Mouse (Mus musculus): ENCODE measurements around the gene Myh7b.

The Myh7b gene

GRCm38 (mm10) chr2:155610978-155611377 lies at the start of gene Myh7b:
TSS of gene Myh7b (plus strand) at chr2:155611212.
- DNase-seq (ENCODE audit: low spot score in 2 of 2) = no peak

DNA sequence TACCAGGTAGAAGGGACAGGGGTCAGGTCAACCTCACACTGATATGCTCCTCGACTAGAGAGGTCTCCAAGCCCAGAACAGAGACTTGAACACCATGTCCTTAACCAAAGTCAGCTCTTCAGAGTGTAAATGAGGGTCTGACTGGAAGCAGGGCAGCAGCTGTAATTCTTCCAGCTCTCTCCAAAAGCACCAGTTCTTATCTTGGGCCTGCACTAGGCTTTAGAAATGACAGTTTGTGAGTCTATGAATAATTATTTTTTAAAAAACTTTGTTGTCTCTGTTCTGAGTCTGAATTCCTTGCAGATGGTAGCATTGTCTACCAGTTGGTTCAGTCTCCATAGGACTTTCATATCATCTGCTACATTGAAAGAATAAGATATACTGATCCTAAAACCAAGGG lies 48.8 kb upstream of the Myh7b start:
- DNase-seq (ENCODE audit: low spot score in 2 of 2) = no peak

DNA sequence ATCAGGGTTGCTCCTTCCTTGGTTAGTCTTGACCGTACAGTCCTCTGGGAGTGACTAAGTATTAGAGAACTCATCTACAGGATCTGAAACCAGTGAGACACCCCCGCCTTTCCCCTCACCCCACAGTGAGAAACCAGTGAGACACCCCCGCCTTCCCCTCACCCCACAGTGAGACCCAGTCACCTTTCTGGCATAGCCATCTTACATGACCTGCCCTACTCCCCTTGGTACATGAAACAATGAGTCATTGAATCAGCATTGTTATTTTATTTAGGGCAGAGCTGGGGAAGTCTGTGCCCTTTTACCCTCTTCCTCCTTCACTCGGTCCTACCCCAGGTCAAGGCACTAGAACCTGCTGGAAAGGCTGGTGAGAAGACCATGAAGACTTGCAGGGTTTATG lies 48.1 kb upstream of the Myh7b start:
- no peak for DNase-seq (ENCODE audit: low spot score in 2 of 2)

DNA sequence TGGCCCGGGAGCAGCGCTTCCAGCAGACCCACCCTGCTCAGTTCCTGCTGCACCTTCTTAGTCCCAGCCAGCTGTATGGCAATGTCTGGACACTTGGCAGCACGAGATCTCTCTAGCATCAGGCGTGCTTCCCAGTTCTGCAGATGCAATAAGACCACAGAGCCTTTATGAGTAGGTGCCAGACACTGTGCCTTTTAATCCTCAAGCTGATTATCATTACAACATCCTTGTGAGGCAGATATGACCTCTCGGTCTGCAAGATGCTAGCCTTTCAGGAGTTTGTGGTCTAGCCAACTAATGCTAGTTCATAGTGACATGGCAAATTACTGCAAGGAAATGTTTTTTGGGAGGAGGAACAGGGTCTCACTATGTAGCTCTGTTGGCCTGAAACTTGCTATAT lies 43.3 kb upstream of the Myh7b start:
- no peak for DNase-seq (ENCODE audit: low spot score in 2 of 2)

DNA sequence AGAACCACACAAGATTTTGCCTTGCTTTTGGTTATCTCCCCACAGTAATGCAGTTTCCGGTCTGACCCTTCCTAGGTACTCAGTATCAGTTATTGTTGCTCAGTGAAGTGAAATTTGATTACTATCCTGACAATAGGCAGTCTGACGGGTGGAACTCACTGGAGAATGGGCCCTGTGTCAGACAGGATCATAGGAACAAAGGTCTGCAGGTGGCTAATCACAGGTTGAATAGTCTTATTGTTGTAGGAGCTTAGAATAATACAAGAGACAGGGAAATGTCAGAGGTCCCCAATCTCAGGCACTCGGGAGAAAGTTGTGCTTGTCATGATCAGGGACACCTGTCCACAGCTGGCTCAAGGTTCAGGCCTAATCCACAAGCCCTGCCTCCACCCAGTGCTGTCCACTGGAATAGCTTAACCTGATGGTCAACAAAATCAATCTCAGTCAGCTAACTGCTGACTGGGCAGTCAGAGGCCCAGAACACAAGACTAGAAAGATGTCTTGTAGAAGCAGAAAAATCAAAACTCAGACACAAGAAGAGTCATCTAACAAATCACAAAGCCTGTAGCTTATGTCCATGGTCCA lies 41.7 kb upstream of the Myh7b start:
- no peak for DNase-seq (ENCODE audit: low spot score in 2 of 2)

- no peak for DNase-seq (ENCODE audit: low spot score in 2 of 2)
Measured at GRCm38 (mm10) chr2:155573001-155573400, 38.0 kb upstream of the Myh7b start.

DNA sequence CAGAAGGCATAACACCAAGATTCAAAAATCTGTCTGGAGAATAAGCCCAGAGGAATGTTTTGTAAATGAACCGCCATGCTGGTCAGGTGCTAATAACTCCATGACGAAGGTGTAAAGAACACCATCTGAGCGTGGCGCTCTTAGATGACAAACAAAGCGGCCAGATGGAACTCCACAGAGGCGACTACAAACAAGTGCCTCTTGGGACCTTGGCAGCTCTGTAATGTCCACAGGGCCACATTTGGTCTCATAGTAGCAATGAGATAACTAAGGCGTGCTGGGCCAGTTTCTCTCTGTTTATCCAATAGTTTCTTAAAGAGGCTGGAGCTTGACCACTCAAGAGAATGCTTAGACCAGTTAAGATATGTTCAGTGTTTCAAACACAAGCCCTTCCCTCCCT lies 37.0 kb upstream of the Myh7b start:
- DNase-seq (ENCODE audit: low spot score in 2 of 2) = no peak

DNA sequence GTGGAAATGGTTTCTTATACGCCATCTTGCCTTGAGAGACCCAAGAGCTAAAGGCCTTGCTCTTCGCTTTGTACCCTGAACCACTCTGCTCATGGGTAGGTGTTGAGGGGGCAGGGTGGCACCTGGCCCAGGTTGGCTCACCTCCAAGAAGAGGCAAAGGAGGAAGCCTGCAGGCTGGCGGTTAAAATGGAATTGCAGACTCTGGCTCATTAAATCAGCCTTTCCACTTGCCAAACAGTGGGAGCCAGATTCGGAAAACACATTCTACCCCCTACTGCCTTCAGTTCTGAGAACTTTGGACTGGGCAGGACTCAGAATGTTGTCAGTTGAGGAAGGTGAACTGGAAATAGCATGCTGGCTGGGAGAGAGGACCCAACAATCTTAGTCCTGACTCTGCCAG lies 36.3 kb upstream of the Myh7b start:
- DNase-seq (ENCODE audit: low spot score in 2 of 2) = no peak

GRCm38 (mm10) chr2:155576656-155577055 lies 34.4 kb upstream of the Myh7b start:
- DNase-seq (ENCODE audit: low spot score in 2 of 2) = no peak

DNA sequence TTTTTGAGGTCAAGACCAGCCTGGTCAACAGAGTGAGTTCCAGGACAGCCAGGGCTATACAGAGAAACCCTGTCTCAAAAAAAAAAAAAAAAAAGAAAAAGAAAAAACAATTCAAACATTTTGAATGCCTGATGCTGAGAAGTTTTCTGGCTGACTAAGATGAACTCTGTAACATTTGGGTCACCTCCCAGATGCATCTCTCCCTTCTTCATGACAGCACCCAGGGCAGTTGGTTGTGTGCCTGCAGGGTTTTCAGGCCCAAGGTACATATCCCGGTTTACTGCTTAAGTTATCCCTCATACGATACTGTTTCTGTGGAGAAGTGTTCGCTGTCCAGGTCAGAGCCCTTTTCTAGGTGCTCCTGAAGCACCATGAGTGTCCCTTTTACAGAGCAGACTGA lies 30.7 kb upstream of the Myh7b start:
- DNase-seq (ENCODE audit: low spot score in 2 of 2) = no peak

DNA sequence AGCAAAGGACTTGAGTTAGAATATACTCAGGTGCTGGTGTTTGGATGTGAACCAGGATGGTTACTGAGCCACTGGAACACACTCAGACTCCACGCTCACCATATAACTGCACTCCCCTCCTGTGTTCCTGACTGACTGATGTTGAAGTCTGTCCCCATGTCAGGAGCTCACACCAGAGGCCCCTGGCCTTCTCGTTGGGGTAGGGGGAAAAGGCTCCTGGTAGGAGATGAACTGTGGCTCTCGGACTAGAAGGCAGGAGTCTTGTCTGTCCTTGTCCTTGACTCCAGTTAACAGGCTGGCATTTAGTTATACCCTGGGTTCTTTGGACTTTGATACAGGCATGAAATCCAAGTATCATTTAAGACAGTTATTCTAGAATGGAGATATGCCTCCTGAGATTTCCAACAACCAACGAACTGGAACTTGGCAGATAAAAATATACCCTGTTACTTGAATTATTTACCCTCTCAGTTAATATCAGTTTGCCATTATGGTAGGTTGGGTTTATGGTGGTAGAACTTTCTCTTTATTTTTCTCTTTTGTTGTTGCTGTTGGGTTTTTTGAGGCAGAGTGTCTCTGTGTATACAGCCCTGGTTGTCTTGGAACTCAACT lies 28.5 kb upstream of the Myh7b start:
- DNase-seq (ENCODE audit: low spot score in 2 of 2) = no peak

GRCm38 (mm10) chr2:155582996-155583395 lies 28.0 kb upstream of the Myh7b start:
- no peak for DNase-seq (ENCODE audit: low spot score in 2 of 2)

- peak in 1 of 2 experiments; percentile 42 for DNase-seq (ENCODE audit: low spot score in 2 of 2)
Measured at GRCm38 (mm10) chr2:155583927-155584530, 27.0 kb upstream of the Myh7b start.

DNA sequence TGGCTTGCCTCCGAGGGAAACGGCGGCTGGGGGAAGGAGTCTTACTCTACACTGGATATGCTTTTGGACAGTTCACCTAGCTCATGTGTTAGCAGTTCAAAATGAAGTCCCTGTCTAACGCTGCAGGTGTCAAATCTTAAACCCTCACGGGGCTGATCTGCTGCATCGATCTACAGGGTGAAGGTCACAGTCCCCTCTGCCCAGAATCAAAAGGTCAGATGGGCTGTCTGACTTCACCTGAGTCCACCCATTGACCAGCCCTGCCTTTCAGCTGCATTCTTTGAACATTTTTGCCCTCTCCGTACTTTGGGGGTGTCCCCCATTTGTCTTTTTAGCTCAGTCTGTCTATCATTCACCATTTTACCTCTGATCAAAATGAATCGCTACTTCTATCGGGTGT lies 25.9 kb upstream of the Myh7b start:
- DNase-seq (ENCODE audit: low spot score in 2 of 2) = no peak

- no peak for DNase-seq (ENCODE audit: low spot score in 2 of 2)
Measured at GRCm38 (mm10) chr2:155585486-155585885, 25.5 kb upstream of the Myh7b start.

GRCm38 (mm10) chr2:155588136-155588535 lies 22.9 kb upstream of the Myh7b start:
- DNase-seq (ENCODE audit: low spot score in 2 of 2) = no peak

GRCm38 (mm10) chr2:155589521-155589920 lies 21.5 kb upstream of the Myh7b start:
- no peak for DNase-seq (ENCODE audit: low spot score in 2 of 2)

DNA sequence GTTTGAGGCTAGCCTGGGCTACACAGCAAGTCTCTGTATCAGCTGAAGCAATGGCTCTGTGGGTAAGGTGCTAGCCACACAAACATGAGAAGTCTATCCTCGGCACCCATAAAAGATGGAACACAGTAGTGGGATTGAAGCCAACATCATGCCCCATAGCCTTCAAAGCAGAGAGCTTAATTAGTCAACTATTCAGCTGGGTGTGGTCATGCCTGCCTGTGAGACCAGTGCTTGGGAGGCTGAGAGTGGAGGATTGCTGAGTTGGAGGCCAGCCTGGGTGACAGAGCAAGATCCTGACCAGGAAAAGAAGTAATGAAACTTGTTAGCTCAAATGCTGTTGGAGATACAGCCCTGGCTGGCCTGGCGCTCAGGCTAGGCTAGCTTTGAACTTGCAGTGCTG lies 20.1 kb upstream of the Myh7b start:
- no peak for DNase-seq (ENCODE audit: low spot score in 2 of 2)

DNA sequence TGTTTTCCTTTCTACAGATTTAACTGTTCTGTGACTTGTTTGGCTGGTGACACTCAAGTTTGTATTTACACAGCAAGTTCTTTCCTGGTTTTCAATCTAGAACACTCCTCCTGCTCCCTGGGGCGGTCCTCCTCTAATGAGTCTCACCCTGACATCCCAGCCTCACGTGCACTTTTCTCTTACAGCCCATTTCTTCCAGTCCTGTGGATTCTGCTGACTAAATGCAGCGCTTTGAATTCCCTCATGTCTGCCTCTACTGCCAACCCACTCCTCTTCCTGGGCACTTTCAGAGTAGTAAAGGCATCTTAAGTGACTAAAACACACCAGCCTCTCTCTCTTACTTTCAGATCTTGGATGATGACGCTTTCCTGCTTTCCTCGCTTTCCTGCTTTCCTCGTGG lies 19.3 kb upstream of the Myh7b start:
- no peak for DNase-seq (ENCODE audit: low spot score in 2 of 2)

DNA sequence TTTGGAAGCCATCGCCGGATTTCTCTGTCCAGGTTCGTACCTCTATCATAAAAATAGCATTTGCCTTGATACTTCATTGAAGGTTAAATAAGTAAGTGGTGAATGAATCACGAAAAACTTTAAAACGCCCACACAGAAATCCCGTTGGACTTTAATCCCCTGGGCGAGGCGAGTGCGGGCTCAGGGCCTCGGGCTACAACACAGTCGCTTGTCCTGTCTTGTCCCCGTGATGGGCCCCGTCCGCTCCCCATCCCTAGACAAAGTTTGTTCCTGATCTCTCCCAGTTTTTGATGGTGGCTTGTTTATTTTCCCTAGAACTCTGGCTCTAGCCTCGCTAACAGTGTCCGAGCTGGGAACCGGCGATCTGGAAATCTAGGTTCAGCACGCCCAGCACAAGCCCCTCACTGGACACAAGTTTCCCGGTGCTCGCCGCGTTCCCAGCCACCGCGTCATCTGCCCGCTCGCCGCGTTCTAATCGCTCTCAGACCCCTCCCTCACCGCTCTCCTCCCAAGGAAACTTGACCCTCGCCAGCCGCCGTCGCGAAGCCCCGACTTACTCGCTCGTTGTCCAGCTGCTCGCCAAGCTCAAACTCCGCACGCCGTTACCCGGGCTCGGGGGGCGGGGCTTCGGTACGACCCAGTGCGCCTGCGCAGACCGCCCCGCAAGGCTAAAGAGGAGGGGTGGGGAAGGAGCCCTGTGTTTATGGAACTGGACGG lies 18.7 kb upstream of the Myh7b start, which contains the start of gene Gss:
TSS of gene Gss (minus strand) at position 674 of the 717 bp plus-strand sequence.
- peak; percentile 92 to 98 for DNase-seq (ENCODE audit: low spot score in 2 of 2)

DNA sequence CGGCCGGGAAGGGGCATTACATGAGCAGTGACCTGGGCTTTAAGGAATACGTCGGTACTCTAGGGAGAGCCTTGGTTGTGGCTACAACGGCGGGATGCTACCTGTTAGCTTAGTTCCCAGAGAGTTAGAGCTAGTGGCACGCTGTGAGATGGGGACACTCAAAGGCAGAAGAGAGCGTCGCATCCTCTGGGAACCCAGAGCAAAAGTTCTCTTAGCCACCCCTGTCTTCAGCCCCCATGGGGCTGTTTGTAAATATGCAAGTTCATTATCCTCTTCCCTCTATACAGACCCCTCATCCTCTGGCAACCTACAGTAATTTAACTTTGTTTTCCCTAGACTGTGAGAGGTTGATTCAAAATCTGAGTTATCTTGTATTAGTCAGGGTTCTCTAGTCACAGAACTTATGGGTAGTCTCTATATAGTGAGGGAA lies 18.1 kb upstream of the Myh7b start:
- no peak for DNase-seq (ENCODE audit: low spot score in 2 of 2)

DNA sequence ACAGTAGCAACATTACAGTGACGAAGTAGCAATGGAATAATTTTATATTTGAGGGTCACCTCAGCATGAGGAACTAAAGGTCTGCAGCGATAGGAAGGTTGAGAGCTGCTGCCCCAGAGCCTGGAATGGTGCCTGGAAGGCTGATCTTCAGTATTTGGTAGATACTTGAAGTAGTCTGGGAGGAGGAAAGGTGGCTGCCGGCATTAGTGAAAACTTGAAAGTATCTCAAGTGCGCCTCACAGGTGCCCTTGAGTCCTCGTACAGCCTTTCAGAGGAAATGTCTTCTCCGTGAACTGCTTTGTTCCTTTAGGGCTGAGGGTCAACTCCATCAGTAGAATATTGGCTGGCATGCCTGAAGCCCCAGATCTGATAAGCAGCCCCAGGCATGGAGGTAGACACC lies 15.5 kb upstream of the Myh7b start:
- DNase-seq (ENCODE audit: low spot score in 2 of 2) = no peak

DNA sequence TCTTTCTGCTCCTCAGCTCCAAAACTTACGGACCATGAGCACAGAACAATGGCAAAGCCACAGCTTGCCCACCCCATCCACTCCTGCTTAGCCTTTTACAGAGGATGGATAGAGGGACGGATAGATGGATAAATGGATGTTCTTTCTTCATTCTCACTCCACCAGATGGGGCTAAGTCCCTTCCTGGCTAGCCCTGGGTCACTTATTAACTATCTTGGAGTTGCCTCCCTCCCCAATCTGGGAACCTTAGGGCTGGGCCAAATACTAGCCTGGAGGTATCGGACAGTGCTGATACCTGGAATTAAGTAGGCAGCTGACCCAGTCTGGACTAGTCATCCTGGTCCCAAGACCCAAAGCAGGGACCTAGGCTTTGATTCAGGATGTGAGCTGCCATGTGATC lies 7.3 kb upstream of the Myh7b start:
- no peak for DNase-seq (ENCODE audit: low spot score in 2 of 2)

All from thymus, postnatal 10 days (tissue).